Mouse (Mus musculus): ENCODE results near the gene Abcg1. TPM values are rescaled to one million over a fixed set of nuclear protein-coding genes. Genes with fewer than 3 reads are reported as not detected.

Gene Abcg1
- polyA plus RNA-seq, 1 experiment: 0.05 TPM

- no peaks in the 10 kb centered on the region for H3K9me3 ChIP-seq (ENCODE audit: control insufficient read depth, low read length)
- no peak for TF ChIP-seq GATA1 (IDR thresholded peaks at IDR 0.05; ENCODE audit: low read length)
- no peak for TF ChIP-seq TAL1 (IDR thresholded peaks at IDR 0.05; ENCODE audit: low read length)
- H3K4me3 ChIP-seq (replicated peaks): no peak within 1 kb of the TSS
- no peaks in the 10 kb centered on the region for H3K4me1 ChIP-seq (ENCODE audit: control insufficient read depth)
- no peaks in the 10 kb centered on the region for H3K36me3 ChIP-seq (ENCODE audit: control insufficient read depth)
- no peaks in the 10 kb centered on the region for H3K27me3 ChIP-seq (ENCODE audit: control insufficient read depth)
Measured at GRCm38 (mm10) chr17:31165127-31165526, 107.7 kb downstream of the Abcg1 start, which contains the start of gene Tff1. Tff1 (minus strand) TSS chr17:31165277.

Other genes with a start within 250 kb of the Abcg1 start
- not detected in 2 replicates for gene Glp1r, start 155.9 kb upstream of the Abcg1 start, polyA plus RNA-seq (2012)
- 0.01 TPM in 1 of 2 replicates, not detected in the other for gene Umodl1, start 103.0 kb upstream of the Abcg1 start, polyA plus RNA-seq (2012)
- gene Tff3, start 72.0 kb downstream of the Abcg1 start, polyA plus RNA-seq (2012): not detected in 2 replicates
- not detected in 2 replicates for gene Tff2, start 86.6 kb downstream of the Abcg1 start, polyA plus RNA-seq (2012)
- not detected in 2 replicates for gene Tff1, start 107.6 kb downstream of the Abcg1 start, polyA plus RNA-seq (2012)
- not detected in 2 replicates for gene Tmprss3, start 141.3 kb downstream of the Abcg1 start, polyA plus RNA-seq (2012)
- gene Ubash3a, start 150.2 kb downstream of the Abcg1 start, polyA plus RNA-seq (2012): 0.80 and 0.94 TPM in 2 replicates
- not detected in 2 replicates for gene Rsph1, start 219.7 kb downstream of the Abcg1 start, polyA plus RNA-seq (2012)
- gene Slc37a1, start 229.1 kb downstream of the Abcg1 start, polyA plus RNA-seq (2012): 0.01 TPM in 2 replicates

Data from erythroblast, embryonic 14.5 days (primary cell).